Mouse (Mus musculus) liver (tissue): ENCODE measurements around the gene Nacc1.

Source experiments
- DNase-seq: peaks from one replicate; pipeline ENCODE4 v3.0.0-alpha.2; 2020; ENCODE audit warnings: mixed read lengths

Nacc1 gene

DNA sequence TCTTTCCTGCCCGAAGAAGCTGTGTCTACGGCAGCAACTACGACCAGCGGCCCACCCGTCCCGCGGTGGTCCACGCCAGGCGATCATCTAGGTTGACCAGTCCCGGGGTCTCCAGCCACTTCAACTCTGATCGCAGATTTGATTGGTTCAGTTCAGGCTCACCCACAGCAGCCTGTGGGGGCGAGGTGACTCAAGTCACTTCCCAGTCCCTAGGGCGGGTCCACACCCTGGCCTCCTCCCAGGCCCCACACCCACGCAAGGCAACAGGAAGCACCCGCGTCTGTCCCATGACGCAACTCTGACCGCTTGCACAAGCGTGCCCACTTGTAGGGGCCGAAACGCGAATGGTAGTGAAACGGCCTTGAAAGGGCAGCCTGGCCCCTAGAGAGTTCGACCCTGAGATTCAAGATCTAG is 26.2 kb downstream of the Nacc1 start:
- peak; percentile 90 for DNase-seq

DNA sequence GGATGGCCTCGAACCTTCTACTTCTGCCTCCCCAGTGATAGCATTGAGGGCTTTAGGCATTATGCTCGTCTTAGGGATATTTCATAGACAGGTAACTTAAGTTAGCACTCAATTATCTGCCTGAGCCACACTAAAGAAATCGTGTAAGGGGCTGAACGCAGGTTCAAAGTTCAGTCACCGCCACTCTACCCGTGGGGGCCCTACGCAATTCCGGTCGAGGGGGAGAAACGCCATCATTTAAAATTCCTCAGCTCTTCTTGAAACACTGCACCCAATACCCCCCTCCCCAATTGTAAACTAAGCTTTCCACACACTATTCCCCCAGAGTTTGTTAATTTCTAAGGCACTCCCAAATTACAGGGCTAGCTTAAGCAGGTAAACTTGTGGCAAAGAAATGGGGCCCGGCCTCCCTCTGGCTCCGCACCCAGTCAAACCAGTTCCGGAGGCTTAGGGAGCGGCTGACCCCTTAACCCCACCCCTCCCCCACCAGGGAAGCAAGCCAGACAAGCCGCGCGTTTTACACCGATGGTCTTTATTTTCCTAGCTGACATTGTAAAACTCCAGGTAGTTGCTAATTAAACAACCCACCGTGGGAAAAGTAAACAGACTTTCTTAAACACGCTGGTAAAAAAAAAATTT is 26.7 kb downstream of the Nacc1 start:
- peak; percentile 77 for DNase-seq

DNA sequence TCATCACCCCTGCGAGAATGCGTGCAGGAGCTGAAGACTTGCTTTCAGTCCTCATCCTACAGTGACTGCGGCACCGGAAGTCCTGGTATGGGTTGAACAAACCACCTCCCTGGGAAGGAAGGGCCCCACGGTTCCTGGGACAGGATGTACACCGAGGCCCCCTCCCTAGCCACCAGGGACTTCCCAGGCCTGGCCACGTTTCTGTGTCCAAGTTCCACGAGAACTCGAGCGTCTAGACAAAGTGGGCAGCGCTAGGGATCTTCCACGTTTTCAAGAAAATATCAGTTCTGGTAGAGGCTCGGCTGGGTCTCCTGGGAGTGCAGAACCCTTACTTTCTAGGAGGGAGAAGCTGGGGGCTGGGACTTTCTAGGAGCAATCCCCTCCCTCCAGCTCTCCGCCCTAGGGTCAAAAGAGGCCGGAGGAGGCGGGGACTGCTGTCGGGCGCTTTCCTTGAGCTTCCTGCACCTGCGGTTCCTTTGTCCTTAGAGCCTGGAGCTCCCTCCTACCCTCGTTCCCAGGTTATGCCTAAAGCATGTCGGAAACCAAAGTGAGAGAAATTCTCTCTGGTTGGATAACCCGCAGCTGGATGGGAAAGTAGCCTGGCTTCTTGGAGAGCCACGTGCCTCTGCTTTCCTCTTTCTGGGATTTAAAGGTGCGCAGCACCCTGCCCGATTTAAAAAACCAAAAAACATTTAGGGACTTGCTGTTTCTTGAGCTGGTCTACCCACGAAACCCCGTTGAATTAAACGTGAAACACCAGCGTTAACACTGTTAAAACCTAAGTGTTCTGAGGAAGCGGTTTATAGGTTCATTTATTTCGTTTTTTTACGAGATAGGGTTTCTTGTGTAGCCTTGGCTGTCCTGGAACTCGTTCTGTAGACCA is 27.5 kb downstream of the Nacc1 start:
- peak; percentile 69 for DNase-seq

DNA sequence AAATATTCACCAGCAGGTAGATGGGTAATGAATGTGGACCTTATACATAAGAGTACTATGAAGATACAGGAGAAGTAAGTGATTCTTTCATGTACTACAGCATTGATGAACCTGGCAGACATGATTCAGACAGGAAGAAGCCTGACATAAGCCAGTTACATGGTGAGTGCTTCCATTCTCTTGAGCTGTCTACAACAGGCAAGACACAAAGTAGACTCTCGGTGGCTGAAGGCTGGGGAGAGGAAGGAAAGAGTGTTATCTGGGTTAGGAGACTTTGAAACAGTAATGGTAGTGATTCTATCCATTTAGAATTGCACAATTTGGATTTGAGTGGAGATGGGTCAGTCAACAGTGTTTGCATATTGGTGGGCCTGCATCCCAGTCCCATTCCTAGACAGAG is 28.7 kb downstream of the Nacc1 start:
- no peak for DNase-seq

DNA sequence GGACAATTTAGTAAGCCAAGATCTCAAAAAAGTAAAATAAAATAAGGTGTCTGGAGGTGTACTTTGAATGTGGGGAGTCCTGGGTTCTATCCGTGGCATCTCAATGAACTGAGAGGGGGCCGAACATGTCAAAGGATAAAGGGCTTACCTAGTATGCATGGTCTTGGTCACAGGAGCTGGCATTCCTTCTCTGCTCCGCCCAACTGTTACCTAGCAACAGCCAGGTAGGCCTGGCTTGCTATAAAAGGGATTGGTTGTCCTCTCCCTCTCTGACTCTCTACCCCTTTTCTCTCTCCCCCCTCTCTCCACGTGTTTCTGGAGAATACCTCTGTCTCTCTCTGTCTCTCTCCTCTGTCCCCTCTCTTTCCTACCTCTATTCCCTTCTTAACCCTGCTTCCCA is 30.0 kb downstream of the Nacc1 start:
- DNase-seq, result no peak

DNA sequence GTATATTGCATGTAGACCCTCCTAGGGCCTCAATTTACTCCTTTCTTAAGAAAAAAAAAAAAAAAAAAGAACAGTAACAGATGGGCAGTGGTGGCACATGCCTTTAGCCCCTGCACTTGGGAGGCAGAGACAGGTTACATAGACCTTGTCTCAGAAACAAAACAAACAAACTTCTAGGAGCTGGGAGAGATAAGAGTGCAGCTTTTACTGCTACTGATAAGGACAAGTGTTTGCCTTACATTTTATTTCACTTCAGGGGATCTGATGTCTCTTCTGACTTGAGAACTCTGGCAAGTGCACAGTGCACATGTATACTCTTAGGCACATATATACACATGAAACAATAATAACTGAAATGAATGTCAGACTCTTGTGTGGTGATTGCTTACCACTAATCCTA is 30.5 kb downstream of the Nacc1 start:
- DNase-seq, result no peak

DNA sequence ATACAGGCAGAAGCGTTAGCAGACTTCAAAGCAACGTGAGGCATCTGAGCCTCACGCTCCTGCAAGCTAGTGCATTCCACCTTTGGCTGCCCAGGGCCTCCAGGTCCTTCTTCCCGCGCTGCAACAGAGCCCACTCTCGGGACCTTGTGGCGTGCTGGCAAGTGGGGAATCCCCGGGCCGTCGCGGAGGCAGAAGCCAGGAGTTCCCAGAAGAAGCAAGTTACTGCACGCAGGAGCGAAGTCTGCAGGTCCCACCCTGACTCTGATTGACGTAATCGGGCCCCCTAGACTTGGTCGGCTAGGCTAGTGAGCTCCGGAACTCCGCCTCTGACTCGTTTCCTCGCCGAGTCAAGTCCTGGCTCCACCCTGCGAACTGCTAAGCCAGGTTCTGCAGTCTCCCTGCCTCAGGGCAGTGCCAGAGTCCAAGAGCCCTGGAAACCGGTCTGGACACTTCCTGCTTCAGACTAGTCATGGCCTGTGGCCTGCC is 31.0 kb downstream of the Nacc1 start:
- DNase-seq, result peak; percentile 83

DNA sequence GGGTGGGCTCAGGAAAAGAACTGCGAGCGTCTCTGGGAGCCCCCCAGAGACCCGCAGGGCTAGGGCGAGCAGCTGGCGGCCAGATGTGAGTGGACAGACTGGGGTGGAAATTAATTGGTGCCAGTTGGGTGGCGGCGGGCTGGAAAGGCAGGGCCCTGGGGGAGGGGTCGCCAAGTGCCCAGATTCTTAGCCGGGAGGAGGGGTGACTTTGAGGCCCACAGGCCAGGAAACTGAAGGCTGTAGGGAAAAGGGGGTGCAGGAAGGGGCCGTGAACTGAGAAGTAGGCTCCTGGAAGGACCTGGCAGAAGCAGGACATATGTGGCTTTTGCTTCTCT is 31.5 kb downstream of the Nacc1 start:
- DNase-seq, result no peak

DNA sequence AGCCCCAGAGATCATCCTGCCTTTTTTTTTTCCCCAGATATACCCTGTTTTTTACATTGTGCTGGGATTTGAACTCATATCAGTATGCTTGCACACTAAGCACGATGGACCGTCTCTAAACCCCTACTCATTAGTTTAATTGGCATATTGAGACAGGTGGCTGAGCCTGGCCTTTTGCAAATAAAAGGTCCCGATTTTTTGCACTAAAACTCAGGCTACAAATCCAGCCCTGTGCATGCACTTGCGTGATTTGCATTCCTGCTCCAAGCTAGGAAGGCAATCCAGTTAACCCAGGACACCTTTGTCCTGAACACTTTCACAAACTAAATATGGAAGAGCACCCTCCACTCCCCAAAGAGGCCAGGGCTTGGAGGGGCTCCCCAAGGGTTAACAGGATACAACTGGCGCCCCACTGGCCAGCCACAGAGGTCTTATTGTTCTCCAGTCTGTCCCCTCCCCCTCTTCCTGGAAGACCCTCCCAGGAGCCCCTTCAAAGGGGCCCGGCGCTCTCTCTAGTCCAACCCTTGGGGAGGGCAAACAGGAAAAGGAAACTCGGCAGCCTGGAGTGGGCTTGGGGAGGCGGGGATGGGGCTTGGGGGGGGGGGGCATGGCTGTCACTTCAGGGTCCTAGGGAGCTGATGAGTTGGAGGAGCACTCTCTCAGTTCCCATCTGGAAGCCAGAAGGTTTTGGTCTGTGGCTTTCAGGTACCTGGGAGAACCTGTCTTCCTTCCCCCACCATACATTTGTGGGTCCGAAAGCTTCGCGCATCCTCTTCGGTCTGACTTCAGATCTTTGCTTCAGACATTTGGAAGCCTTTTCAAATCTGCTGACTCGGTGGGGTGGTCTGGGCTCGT is 32.1 kb downstream of the Nacc1 start:
- DNase-seq, result peak; percentile 49

DNA sequence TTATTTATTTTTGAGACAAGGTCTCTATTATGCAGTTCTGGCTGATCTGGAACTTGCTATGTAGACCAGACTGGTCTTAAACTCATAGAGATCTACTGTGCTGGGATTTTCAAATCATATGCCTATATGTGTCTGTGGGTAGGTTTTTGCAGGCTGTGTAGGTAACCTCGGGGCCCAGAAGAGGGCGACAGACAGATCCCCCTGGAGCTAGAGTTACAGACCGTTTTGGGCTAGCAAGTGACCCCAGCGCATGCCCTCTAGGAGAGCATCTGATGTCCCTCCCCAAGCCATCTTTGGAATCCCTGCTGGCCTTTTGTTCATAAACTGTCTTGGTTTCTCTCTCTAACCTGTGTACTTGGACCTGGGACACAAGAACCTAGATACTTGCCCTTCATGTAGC is 33.1 kb downstream of the Nacc1 start:
- DNase-seq, result no peak

DNA sequence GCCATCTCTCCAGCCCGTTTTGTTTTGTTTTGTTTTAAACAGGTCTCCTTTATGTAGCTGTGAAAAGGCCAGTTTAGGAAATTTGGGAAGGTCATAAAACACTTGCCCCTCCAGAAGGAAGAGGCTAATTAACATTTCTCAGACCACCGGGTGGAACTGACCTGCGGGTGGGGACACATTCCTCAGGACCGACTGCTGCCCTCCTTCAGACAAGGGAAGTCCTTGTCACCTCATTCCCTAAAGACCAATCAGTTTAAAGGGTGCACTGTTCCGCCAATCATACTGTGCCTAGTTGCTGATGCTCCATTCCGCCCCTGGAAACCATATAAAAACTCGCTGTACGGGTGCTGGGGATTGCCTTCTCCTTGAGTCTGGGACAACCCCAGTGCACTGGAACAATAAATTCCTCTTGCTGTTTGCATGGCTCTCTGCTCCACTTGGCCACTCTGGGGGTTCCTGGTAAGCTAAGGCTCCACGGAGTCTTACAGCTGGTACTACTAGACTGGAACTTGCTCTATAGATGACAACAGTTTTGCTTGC is 34.5 kb downstream of the Nacc1 start:
- no peak for DNase-seq

DNA sequence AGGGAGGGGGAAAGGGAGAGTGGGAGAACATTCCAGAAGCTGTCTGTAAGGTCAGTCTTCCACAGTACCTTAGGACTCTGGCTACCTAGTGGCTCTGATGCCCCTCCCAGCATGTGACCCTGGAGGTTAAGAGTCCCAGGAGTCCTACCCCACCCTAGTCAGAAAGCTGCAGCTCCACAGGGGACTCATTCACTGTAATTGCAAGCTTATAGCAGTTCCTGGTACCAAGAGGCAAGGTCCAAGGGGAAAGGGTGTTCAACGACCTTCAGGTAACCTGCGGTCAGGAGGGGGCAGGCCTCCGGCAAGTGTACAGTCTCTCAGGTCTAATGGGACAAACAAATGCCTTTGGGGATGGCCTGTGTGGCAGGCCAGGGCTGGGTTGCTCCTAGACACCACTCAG is 37.4 kb downstream of the Nacc1 start:
- DNase-seq, result no peak

DNA sequence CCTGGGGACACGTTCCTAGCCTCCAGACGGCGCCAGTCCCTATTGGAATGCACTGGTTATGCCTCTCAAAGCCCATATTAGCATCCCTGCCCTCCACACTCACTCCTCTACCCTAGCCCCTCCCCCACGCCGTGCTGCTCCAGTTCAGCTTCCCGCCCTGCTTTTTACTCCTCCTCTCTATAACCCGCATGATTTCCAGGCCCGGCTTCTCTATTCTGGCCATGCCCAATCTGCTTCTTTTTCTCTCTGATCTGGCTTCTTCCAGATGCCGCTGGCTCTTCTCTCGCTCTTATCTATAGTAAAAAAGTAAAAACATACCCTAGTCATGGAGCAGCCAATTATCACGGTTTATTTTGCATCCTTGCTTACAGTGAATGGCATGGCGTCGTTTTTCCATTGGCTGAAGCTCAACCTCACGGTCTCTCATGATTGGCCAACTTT is 40.2 kb downstream of the Nacc1 start:
- DNase-seq, result peak; percentile 68

DNA sequence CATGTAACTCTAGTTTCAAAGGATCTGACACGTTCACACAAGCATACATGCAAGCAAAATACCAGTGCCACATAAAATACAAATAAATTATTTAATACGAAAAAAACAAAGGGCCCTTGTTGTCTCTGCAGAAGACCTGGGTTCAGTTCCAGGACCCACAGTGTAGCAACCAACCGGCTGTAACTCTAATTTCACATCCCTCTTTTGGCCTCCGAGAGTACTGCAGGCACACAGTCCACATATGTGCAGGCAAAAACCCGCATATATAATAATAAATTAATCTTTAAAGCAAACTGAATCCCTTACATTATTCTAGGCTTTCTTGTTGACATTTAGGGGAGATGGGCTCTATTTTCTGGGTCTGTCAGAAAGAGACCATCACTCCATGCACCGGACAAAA is 40.9 kb downstream of the Nacc1 start:
- DNase-seq, result no peak

DNA sequence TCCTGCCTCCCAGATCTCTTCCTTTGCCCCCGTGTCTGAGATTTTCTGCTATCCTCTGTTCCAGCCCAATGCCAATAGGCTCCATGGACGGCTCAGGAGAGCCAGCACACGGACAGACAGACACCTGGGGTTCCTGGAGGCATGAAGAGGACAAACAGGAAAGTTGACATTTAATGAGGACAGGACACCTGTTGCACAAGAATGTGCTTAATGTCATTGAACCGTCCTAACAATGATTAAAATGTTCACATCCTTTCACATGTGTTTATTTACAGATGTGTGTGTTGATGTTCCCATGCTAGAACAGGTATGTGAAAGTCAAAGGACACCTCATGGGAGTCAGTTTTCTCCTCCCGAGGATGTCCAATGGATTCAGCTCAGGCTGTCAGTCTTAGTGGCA is 44.6 kb downstream of the Nacc1 start:
- no peak for DNase-seq

DNA sequence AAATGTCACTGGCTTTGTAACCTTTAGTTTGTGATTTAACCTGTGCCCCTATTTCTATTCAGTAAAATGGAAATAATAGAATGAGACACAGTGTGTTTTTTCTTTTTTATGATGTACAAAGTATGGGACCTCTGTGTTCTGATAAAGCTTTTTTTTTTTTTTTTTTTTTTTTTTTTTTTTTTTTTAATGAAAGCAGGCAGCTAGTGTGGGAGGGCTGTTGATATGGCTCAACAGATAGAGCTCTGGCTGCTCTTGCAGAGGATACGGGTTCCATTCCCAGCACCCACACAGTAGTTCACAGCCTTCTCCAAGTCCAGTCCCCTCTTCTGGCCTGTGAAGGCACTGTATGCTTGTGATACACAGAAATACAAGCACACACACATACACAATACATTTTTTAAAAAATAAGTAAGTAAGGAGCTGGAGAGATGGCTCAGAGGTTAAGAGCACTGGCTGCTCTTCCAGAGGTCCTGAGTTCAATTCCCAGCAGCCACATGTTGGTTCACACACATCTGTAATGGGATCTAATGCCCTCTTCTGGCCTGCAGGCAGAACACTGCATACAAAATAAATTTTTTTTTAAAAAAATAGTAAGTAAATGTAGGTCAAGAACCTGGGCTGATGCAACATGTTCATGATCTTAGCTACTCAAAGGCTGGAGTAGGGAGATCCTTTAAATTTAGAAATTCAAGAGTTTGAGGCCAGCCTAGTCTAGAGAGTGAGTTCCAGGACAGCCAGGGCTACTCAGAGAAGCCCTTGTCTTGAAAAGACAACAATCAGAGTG is 45.9 kb downstream of the Nacc1 start:
- no peak for DNase-seq

DNA sequence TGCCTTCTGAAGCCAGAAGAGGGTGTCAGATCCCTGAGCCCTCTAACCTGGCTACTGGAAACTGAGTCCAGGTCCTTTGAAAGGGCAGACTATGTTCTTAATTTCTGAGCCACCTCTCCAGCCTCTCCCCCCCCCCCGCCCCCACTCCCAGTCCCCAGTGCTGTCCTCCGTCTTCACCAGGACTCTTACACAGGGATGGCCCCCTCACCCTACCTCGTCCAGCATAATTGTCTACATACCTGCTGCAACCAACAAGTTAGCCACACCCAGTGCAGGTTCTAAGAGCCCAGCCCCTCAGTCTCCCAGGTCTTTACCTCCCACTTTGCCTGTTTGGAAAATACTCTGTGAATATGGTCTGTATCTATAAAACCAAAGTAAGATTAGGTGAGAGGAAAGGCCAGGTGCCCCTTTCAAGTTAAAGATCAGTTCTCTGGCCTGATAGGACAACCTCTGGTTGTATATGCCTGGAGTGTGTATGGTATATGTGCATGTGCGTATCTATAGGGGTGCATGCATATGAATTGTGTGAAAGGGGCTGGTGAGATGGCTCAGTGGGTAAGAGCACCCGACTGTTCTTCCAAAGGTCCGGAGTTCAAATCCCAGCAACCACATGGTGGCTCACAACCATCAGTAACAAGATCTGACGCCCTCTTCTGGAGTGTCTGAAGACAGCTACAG is 46.9 kb downstream of the Nacc1 start:
- no peak for DNase-seq

DNA sequence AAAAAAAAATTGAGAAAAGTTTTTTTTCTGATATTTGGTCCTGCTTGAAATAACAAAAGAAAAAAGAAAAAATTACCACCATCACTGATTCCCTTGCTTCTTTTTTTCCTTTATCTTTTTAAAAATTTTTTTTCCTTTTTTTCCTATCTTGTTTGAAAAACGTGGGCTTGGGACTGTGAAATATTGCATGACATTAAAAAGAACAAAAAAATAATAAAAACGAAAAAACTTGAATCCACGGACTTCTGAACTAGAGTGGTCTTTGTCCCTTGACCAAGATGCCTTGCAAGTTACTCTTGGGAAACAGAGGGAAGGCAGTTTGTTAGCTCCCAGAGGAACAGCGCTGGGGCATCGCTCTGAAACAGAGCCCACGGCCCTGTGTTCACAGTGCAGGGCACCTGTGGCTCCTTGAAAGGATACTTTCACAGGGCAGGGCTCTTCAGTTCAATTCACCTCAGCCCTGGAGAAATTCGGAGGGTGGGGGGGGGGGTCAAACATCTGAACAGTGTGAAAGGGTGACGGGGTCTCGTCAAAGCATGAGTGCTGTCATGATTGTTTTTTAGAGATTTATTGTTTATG is 47.6 kb downstream of the Nacc1 start:
- DNase-seq, result no peak

DNA sequence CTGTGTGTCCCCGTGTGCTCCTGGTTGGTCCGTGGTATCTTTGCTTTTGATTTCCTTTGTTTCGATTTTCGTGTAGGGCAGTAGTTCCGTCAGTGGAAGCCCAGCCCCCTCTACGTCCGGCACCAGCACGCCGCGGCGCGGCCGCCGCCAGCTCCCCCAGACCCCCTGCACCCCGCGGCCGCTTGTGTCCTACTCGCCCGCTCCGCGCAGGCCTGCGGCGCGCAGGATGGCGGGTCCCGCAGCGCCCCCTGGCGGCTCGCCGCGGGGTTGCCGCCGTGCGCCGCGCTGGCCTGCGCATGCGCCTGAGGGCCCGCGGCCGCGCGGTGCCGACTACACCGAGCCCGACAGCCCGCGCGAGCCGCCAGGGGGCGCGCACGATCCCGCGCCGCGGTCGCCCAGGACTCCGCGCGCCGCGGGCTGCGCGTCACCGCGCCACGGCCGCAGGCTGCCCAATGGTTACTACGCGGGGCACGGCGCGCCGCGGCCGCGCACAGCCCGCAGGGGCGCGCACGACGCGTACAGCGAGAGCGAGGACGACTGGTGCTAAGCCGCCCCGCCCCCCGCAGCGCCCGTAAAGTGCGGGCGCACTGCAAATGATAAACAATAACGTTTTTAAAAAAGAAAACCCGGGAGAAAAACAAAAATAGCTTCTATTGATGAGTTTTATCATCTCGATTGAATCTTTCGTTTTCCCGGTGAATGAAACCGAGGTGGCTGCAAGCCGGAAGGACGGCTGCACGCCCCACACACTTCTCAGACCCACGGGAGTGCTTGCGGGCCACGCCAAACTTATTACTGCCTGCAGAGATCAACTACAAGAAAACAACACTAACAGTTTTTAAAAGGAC is 48.3 kb downstream of the Nacc1 start:
- peak; percentile 96 for DNase-seq

DNA sequence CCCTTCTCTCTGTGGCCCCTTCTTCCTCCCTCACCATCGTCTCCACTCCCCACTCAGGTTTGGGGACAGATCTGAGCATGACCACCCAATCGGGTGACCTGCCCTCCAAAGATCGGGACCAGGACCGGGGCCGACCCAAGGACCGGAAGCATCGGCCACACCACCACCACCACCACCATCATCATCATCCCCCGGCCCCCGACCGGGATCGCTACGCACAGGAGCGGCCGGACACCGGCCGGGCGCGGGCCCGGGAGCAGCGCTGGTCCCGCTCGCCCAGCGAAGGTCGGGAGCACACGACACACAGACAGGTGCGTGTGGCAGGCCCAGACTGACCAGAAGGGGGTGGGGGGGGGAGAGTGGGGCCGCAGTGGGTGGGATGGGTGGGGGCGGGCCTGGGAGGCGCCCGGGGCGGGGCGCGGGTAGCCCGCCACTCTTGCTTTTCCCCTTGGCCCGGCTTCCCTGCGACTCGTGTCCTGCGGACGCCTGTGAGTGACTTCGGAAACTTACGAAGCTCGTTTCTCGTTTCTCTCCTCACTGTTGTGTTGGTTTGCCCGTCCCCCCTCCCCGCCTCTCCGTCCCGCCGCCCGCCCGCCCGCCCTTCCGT is 49.0 kb downstream of the Nacc1 start:
- peak; percentile 57 for DNase-seq
